Mouse (Mus musculus) urinary bladder, postnatal 14 days (tissue): ENCODE measurements around the gene Tmem190.
"Not testable (repeated sequence)": the region's sequence is repeated elsewhere in the genome, so short reads cannot be mapped to it uniquely, and the experiment has no call there.

Experiments
- DNase-seq: peaks from one replicate; pipeline ENCODE4 v3.0.0; 2021; ENCODE audit warnings: low spot score

Tmem190 gene

GRCm38 (mm10) chr7:4776131-4776530 lies 6.6 kb upstream of the Tmem190 start:
- DNase-seq, result no peak

GRCm38 (mm10) chr7:4776861-4777830 lies 5.6 kb upstream of the Tmem190 start:
- DNase-seq, result peak; percentile 70

GRCm38 (mm10) chr7:4777851-4778637 lies 4.7 kb upstream of the Tmem190 start:
- no peak for DNase-seq

- DNase-seq, result no peak
Measured at GRCm38 (mm10) chr7:4779921-4780320, 2.8 kb upstream of the Tmem190 start.

GRCm38 (mm10) chr7:4782130-4782529 lies 607 bp upstream of the Tmem190 start:
- DNase-seq, result no peak

GRCm38 (mm10) chr7:4783667-4784268 lies 1.0 kb downstream of the Tmem190 start:
- DNase-seq, result no peak

- DNase-seq, result peak; percentile 56
Measured at GRCm38 (mm10) chr7:4788499-4789435, 6.0 kb downstream of the Tmem190 start.

GRCm38 (mm10) chr7:4789436-4789935 lies 6.7 kb downstream of the Tmem190 start, which contains the start of gene Tmem238:
Tmem238 (minus strand) TSS chr7:4789656.
- DNase-seq, result peak; percentile 82

GRCm38 (mm10) chr7:4792278-4793212 lies 9.8 kb downstream of the Tmem190 start, which contains the start of gene Rpl28:
Rpl28 (plus strand) TSS chr7:4792874.
- DNase-seq, result peak; percentile 97

GRCm38 (mm10) chr7:4793248-4793647 lies 10.5 kb downstream of the Tmem190 start:
- DNase-seq, result not testable (repeated sequence)

- no peak for DNase-seq
Measured at GRCm38 (mm10) chr7:4793674-4794073, 10.9 kb downstream of the Tmem190 start.

- no peak for DNase-seq
Measured at GRCm38 (mm10) chr7:4794631-4795168, 12.0 kb downstream of the Tmem190 start.

- no peak for DNase-seq
Measured at GRCm38 (mm10) chr7:4795767-4796433, 13.2 kb downstream of the Tmem190 start.

- no peak for DNase-seq
Measured at GRCm38 (mm10) chr7:4802247-4802646, 19.5 kb downstream of the Tmem190 start.

GRCm38 (mm10) chr7:4806716-4807115 lies 24.0 kb downstream of the Tmem190 start:
- DNase-seq, result no peak

GRCm38 (mm10) chr7:4811131-4811530 lies 28.4 kb downstream of the Tmem190 start:
- DNase-seq, result not testable (repeated sequence)

GRCm38 (mm10) chr7:4811842-4812302 lies 29.1 kb downstream of the Tmem190 start:
- peak; percentile 36 for DNase-seq

- DNase-seq, result peak; percentile 98
Measured at GRCm38 (mm10) chr7:4812303-4813104, 29.8 kb downstream of the Tmem190 start, which contains the start of gene Ube2s. Ube2s (minus strand) TSS chr7:4812590.
